Mouse (Mus musculus): ENCODE results near the gene Rnaseh2a.

- TF ChIP-seq CTCF (IDR thresholded peaks at IDR 0.05; ENCODE audit: low read depth), result no peak
- TF ChIP-seq EP300 (optimal IDR thresholded peaks at IDR 0.05), result no peak
These were observed 24.3 kb downstream of the Rnaseh2a start for GRCm38 (mm10) chr8:84945235-84945632.
